Mouse (Mus musculus): ENCODE results near the gene Tes. TPM values are rescaled to one million over a fixed set of nuclear protein-coding genes. Genes with fewer than 3 reads are reported as not detected.

Gene Tes
- total and polyA plus RNA-seq, 3 experiments, result not detected

- no peak overlapping the region for H3K4me2 ChIP-seq (ENCODE audit: insufficient read depth, low read depth, poor library complexity, severe bottlenecking)
- H3K27ac ChIP-seq (ENCODE audit: insufficient read depth, low read depth), result no peak overlapping the region
- no peaks in the 10 kb centered on the region for H3K79me2 ChIP-seq (replicated peaks; ENCODE audit: control insufficient read depth, extremely low read depth, insufficient read depth, poor library complexity, severe bottlenecking)
- peaks cover 0 to 5% of the 10 kb centered on the region in 2 experiments; a peak in 1 of 4 replicates for H3K4me1 ChIP-seq (ENCODE audit: control insufficient read depth in 1 of 2, insufficient read depth in 2 of 2)
- no peak for TF ChIP-seq IRF4 (IDR thresholded peaks at IDR 0.05; ENCODE audit: low read depth, low read length)
- TF ChIP-seq SMC3 (IDR thresholded peaks at IDR 0.05; ENCODE audit: low read depth, low read length), result no peak
- no peaks in the 10 kb centered on the region for H3K9me3 ChIP-seq (replicated peaks; ENCODE audit: low read length)
- no peak overlapping the region for H3K4me3 ChIP-seq (replicated peaks in 1 of 3; ENCODE audit: low read depth in 2 of 3, low read length in 2 of 3, poor library complexity in 1 of 3)
- in situ Hi-C loops (cut with MboI; ENCODE audit: low pct_ligation_motif_present, low pct_unique_long_range_greater_than_20kb, low sequenced_read_pairs), result loop anchor here (25.0 kb wide), 1 partner anchor 723 kb away; no protein-coding TSS in a partner anchor
- no peaks in the 10 kb centered on the region for H3K36me3 ChIP-seq (replicated peaks in 1 of 2; ENCODE audit: control insufficient read depth in 1 of 2, insufficient read depth in 1 of 2, low read length in 1 of 2)
- no peak for DNase-seq (ENCODE audit: extremely low read depth)
- H3K9ac ChIP-seq (ENCODE audit: insufficient read depth, low read depth), result no peak overlapping the region
- dilution Hi-C loops (cut with MboI; ENCODE audit: extremely low pct_ligation_motif_present, extremely low pct_unique_long_range_greater_than_20kb, low sequenced_read_pairs), result no loop called here
- H3K27me3 ChIP-seq (replicated peaks), result no peaks in the 10 kb centered on the region
These were observed 49.6 kb downstream of the Tes start for GRCm38 (mm10) chr6:17114588-17114987.

GRCm38 (mm10) chr6:17115046-17115790 lies 50.3 kb downstream of the Tes start:
- no peaks in the 10 kb centered on the region for H3K79me2 ChIP-seq (replicated peaks; ENCODE audit: control insufficient read depth, extremely low read depth, insufficient read depth, poor library complexity, severe bottlenecking)
- no peaks in the 10 kb centered on the region for H3K27me3 ChIP-seq (replicated peaks)
- no peak overlapping the region for H3K27ac ChIP-seq (ENCODE audit: insufficient read depth, low read depth)
- dilution Hi-C loops (cut with MboI; ENCODE audit: extremely low pct_ligation_motif_present, extremely low pct_unique_long_range_greater_than_20kb, low sequenced_read_pairs) (no loop called here), in situ Hi-C loops (cut with MboI; ENCODE audit: low pct_ligation_motif_present, low pct_unique_long_range_greater_than_20kb, low sequenced_read_pairs) (loop anchor here (25.0 kb wide), 1 partner anchor 722 kb away; no protein-coding TSS in a partner anchor)
- H3K4me3 ChIP-seq (replicated peaks in 1 of 3; ENCODE audit: low read depth in 2 of 3, low read length in 2 of 3, poor library complexity in 1 of 3), result no peak overlapping the region
- DNase-seq (ENCODE audit: extremely low read depth), result no peak
- H3K36me3 ChIP-seq (replicated peaks in 1 of 2; ENCODE audit: control insufficient read depth in 1 of 2, insufficient read depth in 1 of 2, low read length in 1 of 2), result no peaks in the 10 kb centered on the region
- H3K9me3 ChIP-seq (replicated peaks; ENCODE audit: low read length), result no peaks in the 10 kb centered on the region
- no peak overlapping the region for H3K9ac ChIP-seq (ENCODE audit: insufficient read depth, low read depth)
- TF ChIP-seq PAX5 (IDR thresholded peaks at IDR 0.05; ENCODE audit: low read length) (no peak), TCF12 (IDR thresholded peaks at IDR 0.05; ENCODE audit: low read depth, low read length) (no peak), MXI1 (IDR thresholded peaks at IDR 0.05; ENCODE audit: low read depth, low read length) (no peak), POLR2A (IDR thresholded peaks at IDR 0.05; ENCODE audit: low read depth, low read length) (no peak), EP300 (IDR thresholded peaks at IDR 0.05; ENCODE audit: low read length) (no peak), TBP (conservative IDR thresholded peaks at IDR 0.05; ENCODE audit: low read depth, low read length) (no peak)
- peaks cover 0 to 5% of the 10 kb centered on the region in 2 experiments; a peak in 1 of 4 replicates for H3K4me1 ChIP-seq (ENCODE audit: control insufficient read depth in 1 of 2, insufficient read depth in 2 of 2)
- no peak overlapping the region for H3K4me2 ChIP-seq (ENCODE audit: insufficient read depth, low read depth, poor library complexity, severe bottlenecking)

- H3K36me3 ChIP-seq (replicated peaks in 1 of 2; ENCODE audit: control insufficient read depth in 1 of 2, insufficient read depth in 1 of 2, low read length in 1 of 2), result no peaks in the 10 kb centered on the region
- dilution Hi-C loops (cut with MboI; ENCODE audit: extremely low pct_ligation_motif_present, extremely low pct_unique_long_range_greater_than_20kb, low sequenced_read_pairs) (no loop called here), in situ Hi-C loops (cut with MboI; ENCODE audit: low pct_ligation_motif_present, low pct_unique_long_range_greater_than_20kb, low sequenced_read_pairs) (loop anchor here (25.0 kb wide), 1 partner anchor 718 kb away; no protein-coding TSS in a partner anchor)
- no peak overlapping the region for H3K4me3 ChIP-seq (replicated peaks in 1 of 3; ENCODE audit: low read depth in 2 of 3, low read length in 2 of 3, poor library complexity in 1 of 3)
- TF ChIP-seq PAX5 (IDR thresholded peaks at IDR 0.05; ENCODE audit: low read length), result no peak
- TF ChIP-seq UBTF (IDR thresholded peaks at IDR 0.05; ENCODE audit: low read depth, low read length), result no peak
- no peak for TF ChIP-seq ELF1 (IDR thresholded peaks at IDR 0.05; ENCODE audit: low read depth, low read length)
- TF ChIP-seq HCFC1 (IDR thresholded peaks at IDR 0.05; ENCODE audit: low read depth, low read length), result no peak
- no peak for TF ChIP-seq E2F4 (IDR thresholded peaks at IDR 0.05; ENCODE audit: insufficient replicate concordance, low read depth, low read length)
- TF ChIP-seq ETS1 (conservative IDR thresholded peaks at IDR 0.05; ENCODE audit: low read depth, low read length), result no peak
- TF ChIP-seq EP300 (IDR thresholded peaks at IDR 0.05; ENCODE audit: low read length), result no peak
- TF ChIP-seq IRF4 (IDR thresholded peaks at IDR 0.05; ENCODE audit: low read depth, low read length), result no peak
- TF ChIP-seq MAFK (IDR thresholded peaks at IDR 0.05; ENCODE audit: insufficient replicate concordance, low read length), result no peak
- no peak for TF ChIP-seq ZKSCAN1 (IDR thresholded peaks at IDR 0.05; ENCODE audit: borderline replicate concordance, low read depth, low read length)
- TF ChIP-seq ZNF384 (IDR thresholded peaks at IDR 0.05; ENCODE audit: low read depth, low read length), result no peak
- no peak for TF ChIP-seq ZMIZ1 (IDR thresholded peaks at IDR 0.05; ENCODE audit: low read depth, low read length)
- TF ChIP-seq MAX (IDR thresholded peaks at IDR 0.05; ENCODE audit: low read length), result no peak
- no peak for TF ChIP-seq CTCF (conservative IDR thresholded peaks at IDR 0.05 in 1 of 2, IDR thresholded peaks at IDR 0.05 in 1 of 2; ENCODE audit: low read depth in 2 of 2, low read length in 2 of 2)
- no peak for TF ChIP-seq GABPA (IDR thresholded peaks at IDR 0.05; ENCODE audit: insufficient replicate concordance, low read depth, low read length)
- no peak for TF ChIP-seq TCF12 (IDR thresholded peaks at IDR 0.05; ENCODE audit: low read depth, low read length)
- TF ChIP-seq BHLHE40 (IDR thresholded peaks at IDR 0.05; ENCODE audit: low read depth, low read length), result no peak
- H3K79me2 ChIP-seq (replicated peaks; ENCODE audit: control insufficient read depth, extremely low read depth, insufficient read depth, poor library complexity, severe bottlenecking), result no peaks in the 10 kb centered on the region
- no peak overlapping the region for H3K4me2 ChIP-seq (ENCODE audit: insufficient read depth, low read depth, poor library complexity, severe bottlenecking)
- no peak for DNase-seq (ENCODE audit: extremely low read depth)
- no peak overlapping the region for H3K9ac ChIP-seq (ENCODE audit: insufficient read depth, low read depth)
- H3K4me1 ChIP-seq (ENCODE audit: control insufficient read depth in 1 of 2, insufficient read depth in 2 of 2), result no peaks in the 10 kb centered on the region
- H3K27ac ChIP-seq (ENCODE audit: insufficient read depth, low read depth), result no peak overlapping the region
- no peaks in the 10 kb centered on the region for H3K9me3 ChIP-seq (replicated peaks; ENCODE audit: low read length)
- H3K27me3 ChIP-seq (replicated peaks), result no peaks in the 10 kb centered on the region
These were observed 54.7 kb downstream of the Tes start for GRCm38 (mm10) chr6:17119521-17120232.

Data from CH12.LX (cell line).